Mouse (Mus musculus) adrenal gland, postnatal 4 days (tissue): ENCODE data around the gene Gnat2. TPM values are rescaled to one million over a fixed set of nuclear protein-coding genes. Genes with fewer than 3 reads are reported as not detected.

Experiments used
- DNase-seq, 2 experiments: peaks; one replicate each; pipeline ENCODE4 v3.0.0; 2021 to 2022; ENCODE audit warnings: low spot score in 2 of 2, mixed read lengths in 2 of 2
- total RNA-seq, 2 experiments: library from RNA; stranded (reverse); gene quantifications; 2 replicates each; pipeline ENCODE4 v1.2.3; 2021

Gnat2 gene
- total RNA-seq, 2 experiments from 2014 or later = 3.9 to 4.1 TPM

- no peak for DNase-seq
Measured at GRCm38 (mm10) chr3:108083904-108084407, 8.6 kb upstream of the Gnat2 start.

GRCm38 (mm10) chr3:108084767-108085270, 7.8 kb upstream of the Gnat2 start:
- no peak for DNase-seq

GRCm38 (mm10) chr3:108085281-108085720, 7.3 kb upstream of the Gnat2 start:
- peak; percentile 81 to 93 for DNase-seq

- peak; percentile 50 to 76 for DNase-seq
Measured at GRCm38 (mm10) chr3:108085721-108086469, 6.7 kb upstream of the Gnat2 start.

- peak; percentile 76 to 79 for DNase-seq
Measured at GRCm38 (mm10) chr3:108086470-108086979, 6.1 kb upstream of the Gnat2 start, which contains the start of gene Ampd2. Gene Ampd2, minus strand, starts transcription at chr3:108086651.

GRCm38 (mm10) chr3:108087329-108087728, 5.3 kb upstream of the Gnat2 start:
- DNase-seq = no peak

- no peak for DNase-seq
Measured at GRCm38 (mm10) chr3:108088842-108089380, 3.7 kb upstream of the Gnat2 start.

GRCm38 (mm10) chr3:108089916-108090315, 2.7 kb upstream of the Gnat2 start:
- DNase-seq = no peak

- DNase-seq = no peak
Measured at GRCm38 (mm10) chr3:108090561-108090960, 2.0 kb upstream of the Gnat2 start.

GRCm38 (mm10) chr3:108092030-108092429, 559 bp upstream of the Gnat2 start:
- DNase-seq = no peak

GRCm38 (mm10) chr3:108093306-108093705, 717 bp downstream of the Gnat2 start:
- DNase-seq = no peak

GRCm38 (mm10) chr3:108094146-108094545, 1.6 kb downstream of the Gnat2 start:
- DNase-seq = no peak

- DNase-seq = no peak
Measured at GRCm38 (mm10) chr3:108094976-108095760, 2.6 kb downstream of the Gnat2 start.

GRCm38 (mm10) chr3:108096226-108096625, 3.6 kb downstream of the Gnat2 start:
- no peak for DNase-seq

GRCm38 (mm10) chr3:108096726-108097125, 4.1 kb downstream of the Gnat2 start:
- DNase-seq = no peak

GRCm38 (mm10) chr3:108097656-108098055, 5.1 kb downstream of the Gnat2 start:
- DNase-seq = no peak

- no peak for DNase-seq
Measured at GRCm38 (mm10) chr3:108098316-108098715, 5.7 kb downstream of the Gnat2 start.

- no peak for DNase-seq
Measured at GRCm38 (mm10) chr3:108101594-108101993, 9.0 kb downstream of the Gnat2 start.

GRCm38 (mm10) chr3:108102075-108102474, 9.5 kb downstream of the Gnat2 start:
- DNase-seq = no peak

GRCm38 (mm10) chr3:108105281-108105680, 12.7 kb downstream of the Gnat2 start:
- no peak for DNase-seq

- DNase-seq = no peak
Measured at GRCm38 (mm10) chr3:108111320-108111719, 18.7 kb downstream of the Gnat2 start.
